Mouse (Mus musculus) embryonic fibroblast, embryonic 13.5 days (primary cell): ENCODE measurements around the gene Gja1. TPM values are rescaled to one million over a fixed set of nuclear protein-coding genes. Genes with fewer than 3 reads are reported as not detected.

ENCODE experiments used
- H3K27ac ChIP-seq: 2 replicates; pipeline ENCODE4 v1.5.1; 2012; ENCODE audit warnings: low read length, control low read depth, inconsistent platforms; ENCODE audit not compliant: insufficient read depth
- H3K4me1 ChIP-seq: 2 replicates; pipeline ENCODE4 v1.6.1; 2011; ENCODE audit warnings: low read length; ENCODE audit not compliant: control insufficient read depth, insufficient read depth
- H3K4me3 ChIP-seq: 2 replicates; pipeline ENCODE4 v1.5.1; 2011; ENCODE audit warnings: mild to moderate bottlenecking, control low read depth, low read length; ENCODE audit not compliant: insufficient read depth
- CTCF ChIP-seq: IDR thresholded peaks from 2 replicates; pipeline ENCODE4 v1.5.1; 2011; ENCODE audit warnings: mild to moderate bottlenecking, control low read depth, low read length, moderate library complexity, borderline replicate concordance; ENCODE audit not compliant: insufficient read depth
- POLR2A ChIP-seq: IDR thresholded peaks from 2 replicates; pipeline ENCODE4 v1.6.1; 2011; ENCODE audit warnings: low read depth, mild to moderate bottlenecking, control low read depth, low read length, moderate library complexity
- polyA plus RNA-seq: library from polyadenylated mRNA; stranded (reverse); fragments of >200 nt; gene quantifications from 2 replicates; pipeline ENCODE4 v1.2.4, GENCODE M21; 2011; ENCODE audit warnings: low read depth; ENCODE audit not compliant: missing spikeins, insufficient read length

The Gja1 gene
- polyA plus RNA-seq, 1 experiment: 242 TPM

DNA sequence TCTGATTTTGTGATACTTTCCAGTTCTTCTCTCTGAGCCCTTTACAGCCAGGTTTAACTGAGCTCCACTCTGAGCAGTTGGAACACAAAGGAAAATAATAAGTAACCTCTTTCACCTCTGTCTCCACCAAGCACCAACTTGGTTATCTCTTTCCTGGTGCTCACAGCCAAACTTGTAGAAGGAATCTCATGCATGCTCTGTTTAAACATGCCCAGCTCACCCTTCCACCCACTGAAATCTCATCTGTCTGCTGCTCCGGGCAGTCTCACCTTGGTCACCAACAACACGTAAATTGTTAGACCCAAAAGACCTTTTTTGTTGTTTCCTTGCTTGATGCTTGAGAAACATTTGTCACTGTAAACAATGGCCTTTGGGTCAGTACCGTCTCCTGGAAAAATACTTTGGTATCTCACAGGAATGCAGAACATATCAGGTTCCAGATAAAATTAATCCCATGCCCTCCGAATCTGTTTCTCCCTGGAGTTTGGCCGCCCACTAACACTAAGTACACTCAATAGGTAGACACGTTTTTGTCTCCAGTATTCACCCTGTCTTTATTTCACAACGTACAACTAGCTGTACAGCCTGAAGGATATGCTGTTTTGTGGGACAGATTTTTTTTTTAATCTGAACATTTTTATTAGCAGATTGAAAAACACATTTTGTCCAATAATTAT is 38.9 kb downstream of the Gja1 start:
- Histone ChIP-seq H3K4me3 (no peak overlapping the region), H3K27ac (no peak overlapping the region), H3K4me1 (no peaks in the 10 kb centered on the region)
- TF ChIP-seq CTCF (no peak), POLR2A (no peak)

DNA sequence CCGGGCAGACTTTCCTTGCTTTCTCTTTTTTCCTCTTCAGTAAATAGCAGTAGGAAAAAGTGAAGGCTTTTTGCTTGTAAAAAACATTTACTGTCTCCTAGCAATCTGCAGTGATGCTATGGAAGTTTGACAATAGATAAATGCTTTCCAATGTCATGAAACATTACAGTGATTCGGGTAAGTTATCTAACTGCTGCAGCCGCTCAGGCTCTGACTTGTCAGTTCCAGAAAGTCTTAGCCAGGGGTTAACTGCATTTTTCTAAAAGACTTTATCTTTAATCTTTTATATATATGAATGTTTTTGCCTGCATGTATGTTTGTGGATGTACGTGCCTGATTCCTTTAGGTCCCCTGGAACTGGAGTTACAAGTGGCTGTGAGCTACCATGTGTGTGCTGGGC is 45.4 kb downstream of the Gja1 start:
- peaks cover 2% of the 10 kb centered on the region for H3K4me1 ChIP-seq
- no peak overlapping the region for H3K27ac ChIP-seq
- no peak overlapping the region for H3K4me3 ChIP-seq
- no peak for TF ChIP-seq POLR2A
- TF ChIP-seq CTCF: no peak

DNA sequence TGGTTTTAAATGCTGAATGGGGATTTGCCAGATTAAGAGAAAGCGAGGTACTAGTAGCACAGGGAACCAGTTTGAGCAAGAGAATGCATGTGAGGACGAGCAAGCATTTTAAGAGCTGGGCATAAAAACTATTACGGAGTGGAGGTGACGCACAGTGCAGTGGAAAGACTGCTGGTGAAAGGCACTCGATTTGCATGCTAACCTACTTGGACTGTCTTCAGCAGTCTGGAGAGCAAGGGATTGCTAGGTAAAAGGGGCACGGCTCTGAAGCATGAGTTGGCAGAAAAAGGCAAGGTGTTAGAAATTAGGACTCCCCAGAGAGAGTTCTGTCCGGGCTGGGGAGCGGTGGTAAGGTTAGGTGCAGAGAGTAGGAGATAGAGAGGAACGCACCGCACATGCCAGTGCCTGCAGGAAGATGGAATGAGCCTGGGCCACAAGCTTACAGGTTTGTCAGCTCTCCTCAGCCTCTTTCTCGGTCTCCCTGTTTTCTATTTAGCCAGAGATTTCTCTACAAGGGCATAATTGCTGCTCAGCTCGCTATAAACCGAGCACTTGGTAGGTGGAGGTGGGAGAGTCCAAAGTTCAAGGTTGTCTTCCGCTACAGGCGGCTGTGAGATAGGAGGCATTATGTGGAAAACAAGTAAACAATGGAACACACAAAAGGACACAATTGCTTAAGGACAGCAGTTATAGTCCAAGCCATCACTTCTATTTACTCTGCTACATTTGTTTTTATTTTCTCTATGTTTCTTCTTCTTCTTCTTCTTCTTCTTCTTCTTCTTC is 48.1 kb downstream of the Gja1 start:
- Histone ChIP-seq H3K27ac (no peak overlapping the region), H3K4me1 (peaks cover 2% of the 10 kb centered on the region), H3K4me3 (no peak overlapping the region)
- TF ChIP-seq POLR2A (no peak), CTCF (no peak)

DNA sequence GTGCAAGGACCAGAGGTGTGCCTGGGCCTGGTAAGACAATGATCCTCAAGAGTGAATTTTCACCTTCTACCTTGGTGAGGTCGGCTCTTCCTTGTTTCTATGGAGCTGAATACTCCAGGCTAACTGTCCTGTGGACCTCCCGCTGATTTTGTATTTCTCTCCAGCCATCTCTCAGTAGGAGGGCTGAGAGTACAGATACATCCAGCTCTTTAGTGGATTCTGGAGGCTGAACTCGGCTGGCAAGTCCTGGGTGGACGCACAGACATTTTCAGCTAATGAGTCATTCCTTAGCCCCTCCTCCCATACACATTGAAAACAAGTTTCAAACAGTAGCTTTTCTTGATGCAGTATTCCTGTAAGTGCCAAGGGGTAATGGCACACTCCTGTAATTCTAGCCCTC is 49.2 kb downstream of the Gja1 start:
- H3K4me3 ChIP-seq: no peak overlapping the region
- H3K27ac ChIP-seq: no peak overlapping the region
- peaks cover 3% of the 10 kb centered on the region for H3K4me1 ChIP-seq
- TF ChIP-seq POLR2A (no peak), CTCF (no peak)

DNA sequence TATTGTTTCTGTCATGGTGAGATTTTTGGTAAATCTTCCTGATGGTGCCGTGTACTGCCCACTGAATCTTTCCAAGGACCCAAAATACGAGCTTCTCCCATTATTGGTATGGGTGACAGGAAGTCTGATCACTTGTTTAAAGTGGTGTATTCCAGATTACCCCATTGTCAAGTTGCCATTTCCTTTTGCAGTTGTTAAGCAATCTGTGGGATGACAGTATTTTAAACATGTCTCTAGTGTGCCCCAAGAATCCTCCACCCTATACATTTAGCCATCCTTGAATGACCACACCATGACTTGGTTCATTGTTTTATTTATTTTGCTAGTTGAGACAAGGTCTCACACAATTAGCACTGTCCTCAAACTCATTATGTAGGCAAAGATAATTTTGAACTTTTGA is 50.3 kb downstream of the Gja1 start:
- TF ChIP-seq CTCF: no peak
- TF ChIP-seq POLR2A: no peak
- Histone ChIP-seq H3K4me3 (no peak overlapping the region), H3K27ac (no peak overlapping the region), H3K4me1 (peaks cover 7% of the 10 kb centered on the region)

DNA sequence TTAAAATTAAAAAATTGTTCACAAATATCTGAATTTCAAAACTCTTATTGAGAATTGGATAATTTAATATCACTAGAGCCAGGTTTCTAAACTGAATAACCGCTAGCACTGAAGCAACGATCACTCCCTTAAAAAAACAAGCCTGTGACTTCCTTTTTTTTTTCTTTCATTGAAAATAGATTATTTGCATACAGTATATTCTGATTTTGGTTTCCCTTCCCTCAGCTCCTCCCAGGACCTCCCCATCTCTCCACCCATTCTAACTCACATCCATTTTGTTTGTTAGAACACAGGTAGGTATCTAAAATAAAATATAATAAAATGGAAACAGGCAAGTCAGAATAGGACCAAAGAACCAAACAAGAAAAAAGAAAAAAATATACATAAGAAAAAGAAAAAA is 50.7 kb downstream of the Gja1 start:
- H3K27ac ChIP-seq: no peak overlapping the region
- no peak overlapping the region for H3K4me3 ChIP-seq
- TF ChIP-seq POLR2A (no peak), CTCF (no peak)
- peaks cover 7% of the 10 kb centered on the region for H3K4me1 ChIP-seq

DNA sequence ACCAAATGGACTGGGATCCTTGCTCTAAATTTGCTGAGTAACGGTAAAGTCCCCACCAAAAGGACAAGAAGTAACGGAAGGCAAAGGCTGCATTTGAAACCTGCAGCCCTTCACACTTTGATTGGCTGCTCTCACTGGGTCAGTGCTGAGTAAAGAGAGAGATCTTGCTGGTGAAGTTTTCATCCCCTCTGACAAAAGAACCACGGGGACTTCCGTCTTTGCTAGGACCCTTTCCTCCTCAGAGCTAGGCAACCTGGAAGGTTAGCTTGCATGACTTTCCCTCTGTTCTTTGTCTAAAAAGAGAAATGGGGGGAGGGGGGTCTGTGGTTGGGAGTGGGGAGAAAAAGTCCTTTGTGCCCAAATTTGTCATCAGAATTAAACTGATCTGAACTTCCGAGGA is 51.9 kb downstream of the Gja1 start:
- H3K4me1 ChIP-seq: peaks cover 7% of the 10 kb centered on the region
- TF ChIP-seq CTCF (no peak), POLR2A (no peak)
- H3K27ac ChIP-seq: no peak overlapping the region
- H3K4me3 ChIP-seq: no peak overlapping the region

DNA sequence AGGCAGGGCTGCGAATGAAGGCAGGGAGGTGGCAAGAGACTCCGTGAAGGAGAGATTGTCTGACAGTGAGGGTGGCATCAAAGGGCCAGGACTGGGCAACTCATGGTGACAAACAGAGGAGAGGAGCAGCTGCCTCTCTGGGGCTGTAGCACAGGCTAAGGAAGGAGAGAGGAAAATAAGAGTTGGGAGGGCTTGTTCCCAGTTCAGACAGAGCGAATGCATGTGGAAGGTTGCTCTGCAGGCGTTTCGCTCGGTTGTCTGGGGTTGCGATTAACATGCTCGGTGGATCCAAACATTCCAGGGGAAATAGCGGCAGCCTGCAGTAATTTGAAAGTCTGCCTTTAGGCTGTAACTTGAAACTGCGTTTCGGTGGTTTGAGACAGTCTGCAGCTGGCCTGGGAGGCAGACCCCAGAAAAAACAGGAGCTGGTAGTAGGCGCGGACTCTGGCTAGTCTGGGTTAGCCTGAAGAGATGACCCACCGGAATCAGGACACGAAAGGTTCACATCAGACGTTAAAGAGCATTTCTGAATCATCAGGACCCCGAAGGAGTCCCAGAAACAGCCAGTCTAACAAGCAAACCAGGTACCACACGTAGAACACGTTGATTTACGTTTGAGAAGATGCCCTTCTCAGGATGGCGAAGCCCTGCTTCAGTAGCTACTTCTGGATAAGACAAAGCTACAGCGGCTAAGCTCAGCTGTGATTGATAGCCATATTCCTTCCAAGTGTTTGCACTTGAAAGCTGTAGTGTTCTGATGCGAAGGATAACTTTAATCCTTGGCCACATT is 54.7 kb downstream of the Gja1 start:
- H3K4me3 ChIP-seq: peak overlapping the region; percentile 23
- H3K27ac ChIP-seq: no peak overlapping the region
- TF ChIP-seq POLR2A: no peak
- no peak for TF ChIP-seq CTCF
- peaks cover 4% of the 10 kb centered on the region; the same call in 1 of the 2 replicates for H3K4me1 ChIP-seq

DNA sequence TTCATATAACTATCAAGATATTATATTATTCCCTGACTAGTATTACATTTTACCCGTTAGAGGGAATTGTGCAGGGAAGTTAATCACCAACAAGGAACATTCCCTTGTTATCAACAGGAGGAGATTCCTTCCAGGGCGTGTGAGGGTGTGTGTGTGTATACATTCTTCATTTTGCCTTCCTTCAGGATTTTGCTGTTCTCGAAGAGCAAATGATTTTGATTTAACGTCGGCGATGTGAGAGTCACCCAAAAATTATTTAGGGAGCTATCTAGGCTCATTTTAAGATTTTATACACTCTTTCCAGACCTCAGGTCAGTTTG is 55.2 kb downstream of the Gja1 start:
- Histone ChIP-seq H3K4me3 (no peak overlapping the region), H3K4me1 (peaks cover 4% of the 10 kb centered on the region; the same call in 1 of the 2 replicates), H3K27ac (no peak overlapping the region)
- TF ChIP-seq CTCF: no peak
- no peak for TF ChIP-seq POLR2A

DNA sequence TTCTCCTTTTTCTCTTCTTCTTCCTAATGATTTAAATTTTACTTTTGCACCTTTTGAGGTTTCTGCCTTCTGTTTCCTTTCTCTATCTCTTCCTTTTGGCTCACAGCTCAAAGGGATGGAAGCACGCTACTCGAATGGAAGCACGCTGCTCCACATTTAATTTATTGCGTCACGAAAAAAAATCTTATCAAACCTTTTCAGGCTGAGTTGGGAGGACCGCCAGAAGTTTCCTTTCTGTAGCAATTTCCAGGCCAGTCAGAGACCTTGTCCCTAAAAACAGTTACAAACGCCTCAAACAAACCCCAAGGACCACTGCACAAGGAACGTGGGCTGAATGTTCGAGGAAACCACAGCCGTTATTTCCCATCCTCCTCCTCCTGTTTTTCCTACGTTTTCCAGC is 60.2 kb downstream of the Gja1 start:
- H3K4me3 ChIP-seq: no peak overlapping the region
- TF ChIP-seq POLR2A (no peak), CTCF (no peak)
- H3K4me1 ChIP-seq: no peaks in the 10 kb centered on the region
- no peak overlapping the region for H3K27ac ChIP-seq
